Mouse (Mus musculus) urinary bladder, postnatal 25 days (tissue): Measurements from ENCODE around the gene Nr5a1.

Experiments used
- DNase-seq: peaks from one replicate; pipeline ENCODE4 v3.0.0; 2022; ENCODE audit warnings: low spot score

Nr5a1 gene

DNA sequence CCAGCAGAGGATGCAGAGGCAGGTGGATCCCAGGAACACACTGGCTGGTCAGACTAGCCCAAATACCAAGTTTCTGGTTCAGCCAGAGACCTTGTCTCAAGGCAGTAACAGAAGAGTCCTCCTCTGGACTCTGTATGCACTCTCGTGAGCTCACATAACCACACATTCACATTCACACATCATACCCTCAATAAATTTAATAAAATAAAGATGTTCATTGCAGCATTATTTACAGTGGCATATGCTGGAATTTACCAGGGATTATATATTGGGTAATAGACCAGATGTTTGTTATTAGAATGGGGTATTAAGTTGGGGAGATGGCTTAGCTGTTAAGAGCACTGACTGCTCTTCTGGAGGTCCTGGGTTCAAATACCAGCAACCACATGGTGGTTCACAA lies 64.0 kb downstream of the Nr5a1 start:
- DNase-seq = no peak

DNA sequence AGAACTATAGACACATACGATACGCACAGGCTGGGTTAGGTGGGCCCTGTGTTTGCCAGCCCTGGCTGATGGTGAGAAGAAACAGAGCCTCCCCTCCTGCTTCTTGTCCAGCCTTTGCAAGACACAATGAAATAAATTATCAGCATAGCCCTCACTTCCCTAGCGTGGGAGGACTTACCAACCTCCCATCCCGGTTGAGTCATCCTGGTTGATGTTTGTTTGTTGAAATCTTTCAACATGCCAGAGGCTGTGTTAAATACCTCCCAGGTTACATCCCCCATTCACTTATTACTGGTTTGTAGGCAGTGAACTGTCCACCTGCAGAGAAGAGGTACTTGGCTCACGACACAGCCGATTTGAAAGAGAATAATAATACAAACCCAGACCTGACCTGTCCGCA lies 66.7 kb downstream of the Nr5a1 start:
- DNase-seq = no peak

GRCm38 (mm10) chr2:38647201-38647606 lies 67.1 kb downstream of the Nr5a1 start:
- DNase-seq = no peak

DNA sequence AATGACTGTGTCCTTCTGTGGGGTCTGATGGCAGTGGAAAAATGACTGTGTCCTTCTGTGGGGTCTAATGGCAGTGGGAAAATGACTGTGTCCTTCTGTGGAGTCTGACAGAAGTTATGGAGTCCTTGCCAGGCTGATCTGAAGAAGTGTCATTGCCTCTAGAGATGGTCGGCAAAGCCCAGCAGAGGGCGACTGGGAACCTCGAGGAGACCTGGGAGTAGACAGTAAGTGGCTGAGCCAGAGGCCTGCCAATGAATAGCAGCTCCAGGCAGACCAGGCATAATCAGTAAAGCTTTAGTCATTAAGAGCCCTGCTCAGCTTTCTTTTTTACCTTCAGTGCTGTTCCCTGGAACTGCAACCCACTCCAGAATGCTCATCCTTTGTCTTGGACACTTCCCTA lies 68.4 kb downstream of the Nr5a1 start:
- DNase-seq = peak; percentile 58

- DNase-seq = peak; percentile 83
Measured at GRCm38 (mm10) chr2:38643625-38644427, 70.5 kb downstream of the Nr5a1 start, which contains the start of gene Psmb7. Gene Psmb7 (minus strand): TSS chr2:38644087.
